8 mouse cellular contexts compared by ENCODE assay signal in genomic region chr1:136768969-136769401, GRCm38 (mm10).
A peak's percentile ranks its signal among the peaks of the same experiment; 100 is the strongest.
DNase-seq lines count a peak whose midpoint lies in the region; ATAC-seq and TF ChIP-seq lines count a peak whose summit lies in the region.

No protein-coding gene starts in this region.

- DNase-seq in adrenal gland, adult (ENCODE audit: inconsistent age in 2 of 2, low spot score in 1 of 2) = peak; percentile 14 to 67
- no peak for DNase-seq in adrenal gland, adult 18-20 months (ENCODE audit: low spot score in 2 of 2)
- peak; percentile 70 for DNase-seq in NIH3T3 (ENCODE audit: low read depth)
- DNase-seq in kidney, postnatal 0 days (ENCODE audit: low spot score) = peak; percentile 81
- peak; percentile 6 for DNase-seq in lung, postnatal 25 days (ENCODE audit: low spot score)
- no peak for DNase-seq in ovary, postnatal 14 days (ENCODE audit: low spot score)
- DNase-seq in natural killer cell, adult 2 months (ENCODE audit: low spot score in 2 of 2) = no peak

- no peak overlapping the region for H3K4me3 ChIP-seq in forebrain, embryonic 16.5 days (replicated peaks; ENCODE audit: low read length)
- H3K4me3 ChIP-seq in kidney, postnatal 0 days (replicated peaks; ENCODE audit: low read depth, low read length) = 0 out of 2 replicates have a peak overlapping the region, but pooled peaks have one; percentile 0

- peaks cover 11% of the 10 kb centered on the region for H3K4me1 ChIP-seq in forebrain, embryonic 16.5 days (replicated peaks; ENCODE audit: control insufficient read depth, insufficient read depth, low read length)
- peaks cover 13% of the 10 kb centered on the region; the same call in 1 of the 2 replicates for H3K4me1 ChIP-seq in kidney, postnatal 0 days (replicated peaks; ENCODE audit: insufficient read depth, low read length)

- H3K36me3 ChIP-seq in forebrain, embryonic 16.5 days (ENCODE audit: control insufficient read depth, insufficient read depth) = no peaks in the 10 kb centered on the region
- H3K36me3 ChIP-seq in kidney, postnatal 0 days (ENCODE audit: insufficient read depth, low read length) = no peaks in the 10 kb centered on the region

- peak; percentile 36; the same call in 1 of the 2 replicates for TF ChIP-seq CTCF in kidney, postnatal 0 days (IDR thresholded peaks at IDR 0.05; ENCODE audit: low read depth)

- no peaks in the 10 kb centered on the region for H3K27me3 ChIP-seq in forebrain, embryonic 16.5 days (replicated peaks; ENCODE audit: control insufficient read depth, insufficient read depth, low read length)
- H3K27me3 ChIP-seq in kidney, postnatal 0 days (ENCODE audit: insufficient read depth, low read length) = no peaks in the 10 kb centered on the region

- 0 out of 2 replicates have a peak overlapping the region, but pooled peaks have one; percentile 3 for H3K4me2 ChIP-seq in forebrain, embryonic 16.5 days (ENCODE audit: low read length)
- peak overlapping the region; percentile 43 for H3K4me2 ChIP-seq in kidney, postnatal 0 days (ENCODE audit: low read length)

- H3K27ac ChIP-seq in forebrain, embryonic 16.5 days (ENCODE audit: low read length) = peak overlapping the region; percentile 1; the same call in 1 of the 2 replicates
- peak overlapping the region; percentile 57 for H3K27ac ChIP-seq in kidney, postnatal 0 days

- ATAC-seq in forebrain, embryonic 16.5 days = peak; percentile 78
- peak; percentile 83 for ATAC-seq in kidney, postnatal 0 days (replicated peaks; ENCODE audit: low FRiP score, low read depth)

- 4% methylated on average over 10 of the region's 10 CpGs for WGBS in forebrain, embryonic 16.5 days
- under 1% methylated on average over 10 of the region's 10 CpGs for WGBS in kidney, postnatal 0 days

- no peak overlapping the region for H3K9ac ChIP-seq in forebrain, embryonic 16.5 days (replicated peaks; ENCODE audit: low read depth, low read length)
- H3K9ac ChIP-seq in kidney, postnatal 0 days (ENCODE audit: low read depth, low read length) = 0 out of 2 replicates have a peak overlapping the region, but pooled peaks have one; percentile 18

- H3K9me3 ChIP-seq in forebrain, embryonic 16.5 days (ENCODE audit: control insufficient read depth, low read length) = peaks cover 5% of the 10 kb centered on the region; the same call in 1 of the 2 replicates
- no peaks in the 10 kb centered on the region for H3K9me3 ChIP-seq in kidney, postnatal 0 days (replicated peaks; ENCODE audit: low read length)

Comparison
In these comparisons a context has a peak if more than half of its experiments do, and no peak if none do; other contexts are left out.
1. DNase-seq: peak in adrenal gland, adult (2 of 2), NIH3T3 (single experiment), kidney, postnatal 0 days (single experiment) and lung, postnatal 25 days (single experiment); none in adrenal gland, adult 18-20 months (0 of 2), ovary, postnatal 14 days (single experiment) and natural killer cell, adult 2 months (0 of 2).